Mouse (Mus musculus): ENCODE data around the gene Dennd4a. TPM values are rescaled to one million over a fixed set of nuclear protein-coding genes. Genes with fewer than 3 reads are reported as not detected.
"Not testable (repeated sequence)": the region's sequence is repeated elsewhere in the genome, so short reads cannot be mapped to it uniquely, and the experiment has no call there.

Gene Dennd4a
- polyA plus RNA-seq, 1 experiment from 2014 or later, result 19.7 TPM

DNA sequence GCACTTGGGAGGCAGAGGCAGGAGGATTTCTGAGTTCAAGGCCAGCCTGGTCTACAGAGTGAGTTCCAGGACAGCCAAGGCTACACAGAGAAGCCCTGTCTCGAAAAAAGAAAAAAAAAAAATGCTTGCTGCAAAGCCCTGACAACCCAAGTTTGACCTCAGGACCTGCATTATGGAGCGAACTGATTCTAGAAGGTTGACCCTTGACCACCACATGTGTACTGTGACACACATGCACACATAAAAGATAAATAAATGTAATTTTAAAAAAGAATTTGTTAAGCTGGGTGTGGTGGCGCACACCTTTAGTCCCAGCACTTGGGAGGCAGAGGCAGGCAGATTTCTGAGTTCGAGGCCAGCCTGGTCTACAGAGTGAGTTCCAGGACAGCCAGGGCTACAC is 8.5 kb downstream of the Dennd4a start:
- H3K9ac ChIP-seq (replicated peaks; ENCODE audit: low read depth, low read length); H3K27ac ChIP-seq (ENCODE audit: low read depth, low read length); H3K9me3 ChIP-seq (ENCODE audit: control insufficient read depth, low read length); ATAC-seq (ENCODE audit: low read depth); H3K4me1 ChIP-seq (ENCODE audit: control insufficient read depth, insufficient read depth, low read length); H3K27me3 ChIP-seq (ENCODE audit: control insufficient read depth, insufficient read depth, low read length); H3K4me3 ChIP-seq (ENCODE audit: low read depth, low read length); H3K4me2 ChIP-seq (ENCODE audit: low read depth, low read length); H3K36me3 ChIP-seq (ENCODE audit: control insufficient read depth, insufficient read depth, low read length): not testable (repeated sequence)
- WGBS, result 92% methylated on average over 4 of the region's 4 CpGs

DNA sequence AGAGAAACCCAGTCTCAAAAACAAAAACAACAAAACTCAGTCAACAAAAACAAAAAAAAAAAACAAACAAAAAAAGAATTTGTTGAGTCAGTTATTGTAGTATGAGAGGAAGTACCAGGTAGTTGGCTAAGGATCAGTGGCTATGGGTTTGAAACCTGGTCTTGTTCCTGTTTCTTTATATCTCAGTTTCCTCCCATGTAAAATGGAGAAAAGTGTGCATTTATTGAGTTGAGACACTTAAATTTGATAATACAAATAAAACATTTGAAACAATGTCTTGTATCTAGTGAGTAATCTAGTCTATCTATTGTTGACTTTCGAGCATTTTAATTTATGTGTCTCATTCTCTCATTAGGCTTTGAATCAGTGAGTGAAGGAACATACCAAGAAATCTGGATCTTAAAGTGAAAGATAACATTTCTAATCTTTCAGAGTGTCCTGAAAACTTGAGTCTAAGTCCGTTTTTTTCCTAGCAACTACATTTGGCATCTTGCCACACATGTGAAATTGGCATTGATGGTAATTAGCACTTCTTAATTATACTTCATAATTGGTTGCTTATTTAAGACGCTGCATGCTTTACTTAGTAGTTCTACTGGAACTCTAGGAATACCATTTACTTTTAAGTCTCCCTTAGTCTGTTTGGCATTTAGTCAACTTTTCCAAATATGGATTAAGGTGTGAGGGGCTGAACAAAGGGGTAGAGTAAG is 9.1 kb downstream of the Dennd4a start:
- Histone ChIP-seq H3K4me3 (ENCODE audit: low read depth, low read length) (no peak overlapping the region), H3K9ac (replicated peaks; ENCODE audit: low read depth, low read length) (no peak overlapping the region), H3K4me1 (ENCODE audit: control insufficient read depth, insufficient read depth, low read length) (no peaks in the 10 kb centered on the region), H3K4me2 (ENCODE audit: low read depth, low read length) (no peak overlapping the region), H3K27ac (ENCODE audit: low read depth, low read length) (no peak overlapping the region), H3K36me3 (ENCODE audit: control insufficient read depth, insufficient read depth, low read length) (no peaks in the 10 kb centered on the region), H3K27me3 (ENCODE audit: control insufficient read depth, insufficient read depth, low read length) (no peaks in the 10 kb centered on the region), H3K9me3 (ENCODE audit: control insufficient read depth, low read length) (no peaks in the 10 kb centered on the region)
- no peak for ATAC-seq (ENCODE audit: low read depth)
- 73% methylated on average over 3 of the region's 3 CpGs for WGBS

DNA sequence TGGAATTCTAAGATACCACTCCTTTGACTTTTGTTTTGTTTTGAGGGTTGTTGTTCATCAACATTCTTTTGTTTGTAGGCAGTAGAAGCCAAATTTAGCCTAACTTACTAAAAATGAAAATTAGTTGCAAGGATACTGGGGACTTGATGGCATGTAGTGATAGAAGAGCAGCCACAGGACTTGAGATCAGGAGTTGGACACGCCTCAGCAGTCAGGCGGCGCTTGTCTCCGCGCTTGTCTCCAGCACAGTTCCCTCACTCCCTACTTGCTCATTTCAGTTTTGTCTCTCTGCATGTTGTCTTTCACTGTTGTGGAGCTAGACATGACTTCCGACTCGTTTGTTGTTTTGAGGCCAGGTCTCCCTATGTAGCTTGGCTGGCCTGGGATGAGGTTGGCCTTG is 11.1 kb downstream of the Dennd4a start:
- no peak for ATAC-seq (ENCODE audit: low read depth)
- Histone ChIP-seq H3K27ac (ENCODE audit: low read depth, low read length) (no peak overlapping the region), H3K4me2 (ENCODE audit: low read depth, low read length) (no peak overlapping the region), H3K27me3 (ENCODE audit: control insufficient read depth, insufficient read depth, low read length) (no peaks in the 10 kb centered on the region), H3K9me3 (ENCODE audit: control insufficient read depth, low read length) (no peaks in the 10 kb centered on the region), H3K4me1 (ENCODE audit: control insufficient read depth, insufficient read depth, low read length) (no peaks in the 10 kb centered on the region), H3K4me3 (ENCODE audit: low read depth, low read length) (no peak overlapping the region), H3K36me3 (ENCODE audit: control insufficient read depth, insufficient read depth, low read length) (no peaks in the 10 kb centered on the region), H3K9ac (replicated peaks; ENCODE audit: low read depth, low read length) (no peak overlapping the region)
- WGBS, result 84% methylated on average over 7 of the region's 7 CpGs

GRCm38 (mm10) chr9:64824389-64825008 is 13.4 kb downstream of the Dennd4a start:
- Histone ChIP-seq H3K4me1 (ENCODE audit: control insufficient read depth, insufficient read depth, low read length) (no peaks in the 10 kb centered on the region), H3K36me3 (ENCODE audit: control insufficient read depth, insufficient read depth, low read length) (no peaks in the 10 kb centered on the region), H3K27ac (ENCODE audit: low read depth, low read length) (no peak overlapping the region), H3K9me3 (ENCODE audit: control insufficient read depth, low read length) (no peaks in the 10 kb centered on the region), H3K27me3 (ENCODE audit: control insufficient read depth, insufficient read depth, low read length) (no peaks in the 10 kb centered on the region), H3K9ac (replicated peaks; ENCODE audit: low read depth, low read length) (no peak overlapping the region), H3K4me2 (ENCODE audit: low read depth, low read length) (no peak overlapping the region), H3K4me3 (ENCODE audit: low read depth, low read length) (no peak overlapping the region)
- no peak for ATAC-seq (ENCODE audit: low read depth)
- WGBS, result 83% methylated on average over 5 of the region's 5 CpGs

DNA sequence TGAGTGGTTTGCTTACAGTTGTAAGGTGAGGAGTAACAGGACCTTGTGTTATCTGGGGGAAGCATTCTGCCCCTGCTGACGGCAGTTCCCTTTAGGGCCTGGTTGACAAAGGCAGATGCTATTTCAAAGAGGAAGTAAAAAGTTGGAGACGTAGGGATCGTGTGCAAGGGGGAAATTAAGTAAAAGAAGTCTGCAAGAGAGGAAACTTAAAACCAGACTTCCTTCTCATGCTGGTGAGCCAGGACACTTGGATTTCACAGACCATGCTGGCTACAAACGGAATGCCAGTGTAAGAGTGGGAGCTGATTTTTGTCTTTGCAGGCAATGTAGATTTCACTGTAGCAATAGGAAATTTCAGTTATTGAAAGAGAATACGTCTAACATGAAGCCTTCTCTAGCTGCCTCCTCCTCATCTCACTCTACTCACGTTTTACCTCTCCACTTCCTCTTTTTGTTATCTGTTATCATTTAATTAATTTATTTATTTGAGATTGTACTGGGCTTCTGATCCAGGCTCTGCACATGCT is 19.0 kb downstream of the Dennd4a start:
- WGBS, result 73% methylated on average over 6 of the region's 6 CpGs
- Histone ChIP-seq H3K4me3 (ENCODE audit: low read depth, low read length) (no peak overlapping the region), H3K27ac (ENCODE audit: low read depth, low read length) (no peak overlapping the region), H3K4me2 (ENCODE audit: low read depth, low read length) (no peak overlapping the region), H3K4me1 (ENCODE audit: control insufficient read depth, insufficient read depth, low read length) (no peaks in the 10 kb centered on the region), H3K9me3 (ENCODE audit: control insufficient read depth, low read length) (no peaks in the 10 kb centered on the region), H3K9ac (replicated peaks; ENCODE audit: low read depth, low read length) (no peak overlapping the region), H3K27me3 (ENCODE audit: control insufficient read depth, insufficient read depth, low read length) (no peaks in the 10 kb centered on the region), H3K36me3 (ENCODE audit: control insufficient read depth, insufficient read depth, low read length) (no peaks in the 10 kb centered on the region)
- ATAC-seq (ENCODE audit: low read depth), result no peak

DNA sequence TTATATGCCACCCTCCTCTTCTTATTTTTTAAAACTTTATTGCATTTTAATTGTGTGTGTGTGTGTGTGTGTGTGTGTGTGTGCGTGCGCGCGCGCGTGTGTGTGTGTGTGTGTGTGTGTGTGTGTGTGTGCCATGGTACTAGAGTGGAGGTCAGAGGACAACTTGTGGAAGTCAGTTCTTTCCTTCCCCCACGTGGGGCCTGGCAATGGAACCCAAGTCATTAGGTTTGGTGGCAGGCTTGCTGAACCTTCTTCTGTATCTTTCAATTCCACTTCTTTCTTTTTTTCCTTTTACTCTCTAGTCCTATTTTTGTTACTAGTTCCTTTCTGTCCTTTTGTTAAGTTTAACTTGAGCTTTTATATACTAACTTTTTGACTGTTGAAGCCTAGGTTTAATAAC is 19.5 kb downstream of the Dennd4a start:
- H3K9ac ChIP-seq (replicated peaks; ENCODE audit: low read depth, low read length), result no peak overlapping the region
- H3K4me3 ChIP-seq (ENCODE audit: low read depth, low read length), result no peak overlapping the region
- no peaks in the 10 kb centered on the region for H3K9me3 ChIP-seq (ENCODE audit: control insufficient read depth, low read length)
- H3K36me3 ChIP-seq (ENCODE audit: control insufficient read depth, insufficient read depth, low read length), result no peaks in the 10 kb centered on the region
- 85% methylated on average over 7 of the region's 7 CpGs for WGBS
- H3K27me3 ChIP-seq (ENCODE audit: control insufficient read depth, insufficient read depth, low read length), result no peaks in the 10 kb centered on the region
- no peak overlapping the region for H3K4me2 ChIP-seq (ENCODE audit: low read depth, low read length)
- H3K27ac ChIP-seq (ENCODE audit: low read depth, low read length), result no peak overlapping the region
- no peak for ATAC-seq (ENCODE audit: low read depth)
- H3K4me1 ChIP-seq (ENCODE audit: control insufficient read depth, insufficient read depth, low read length), result no peaks in the 10 kb centered on the region

DNA sequence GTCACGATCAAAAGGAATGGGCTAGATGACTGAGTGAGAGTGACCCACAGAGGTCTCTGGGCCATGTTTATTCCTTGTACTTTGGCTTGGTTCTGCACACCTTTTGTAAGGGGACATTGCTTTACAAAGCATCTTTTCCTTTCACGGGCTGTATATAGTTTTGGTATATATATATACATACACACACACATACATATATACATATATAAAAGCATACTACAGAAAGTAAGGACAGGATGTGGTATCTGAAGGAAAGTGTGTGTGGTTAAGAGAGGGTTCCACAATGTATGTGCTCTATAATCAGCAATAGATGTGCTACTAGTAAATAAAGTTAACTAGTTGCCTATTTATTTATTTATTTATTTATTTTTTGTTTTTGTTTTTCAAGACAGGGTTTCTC is 20.6 kb downstream of the Dennd4a start:
- Histone ChIP-seq H3K27me3 (ENCODE audit: control insufficient read depth, insufficient read depth, low read length) (no peaks in the 10 kb centered on the region), H3K27ac (ENCODE audit: low read depth, low read length) (no peak overlapping the region), H3K9ac (replicated peaks; ENCODE audit: low read depth, low read length) (no peak overlapping the region), H3K4me3 (ENCODE audit: low read depth, low read length) (no peak overlapping the region), H3K36me3 (ENCODE audit: control insufficient read depth, insufficient read depth, low read length) (no peaks in the 10 kb centered on the region), H3K4me1 (ENCODE audit: control insufficient read depth, insufficient read depth, low read length) (no peaks in the 10 kb centered on the region), H3K4me2 (ENCODE audit: low read depth, low read length) (no peak overlapping the region), H3K9me3 (ENCODE audit: control insufficient read depth, low read length) (no peaks in the 10 kb centered on the region)
- WGBS, result 96% methylated on average over 2 of the region's 2 CpGs
- ATAC-seq (ENCODE audit: low read depth), result no peak

DNA sequence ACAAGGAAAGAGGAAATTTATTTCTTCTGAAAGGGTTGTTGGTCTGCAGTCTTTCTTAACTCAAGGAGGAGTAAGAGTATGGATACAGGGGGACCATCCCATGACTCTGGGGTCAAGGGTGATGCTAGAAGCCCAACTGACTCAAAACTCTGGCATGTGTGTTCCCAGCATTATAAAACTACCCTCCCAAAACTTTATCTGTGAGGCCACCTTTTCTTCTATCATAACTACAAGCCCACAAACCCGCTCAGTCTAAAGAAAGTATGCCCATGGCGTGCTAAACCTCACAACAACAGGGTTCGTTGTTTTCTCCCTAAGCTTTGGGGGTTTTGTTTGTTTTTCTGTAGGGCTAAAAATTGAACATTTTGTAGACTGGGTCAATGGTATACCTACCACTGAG is 23.3 kb downstream of the Dennd4a start:
- H3K9ac ChIP-seq (replicated peaks; ENCODE audit: low read depth, low read length), result no peak overlapping the region
- H3K4me2 ChIP-seq (ENCODE audit: low read depth, low read length), result no peak overlapping the region
- no peaks in the 10 kb centered on the region for H3K9me3 ChIP-seq (ENCODE audit: control insufficient read depth, low read length)
- 98% methylated on average over 3 of the region's 3 CpGs for WGBS
- H3K4me3 ChIP-seq (ENCODE audit: low read depth, low read length), result no peak overlapping the region
- H3K36me3 ChIP-seq (ENCODE audit: control insufficient read depth, insufficient read depth, low read length), result no peaks in the 10 kb centered on the region
- H3K4me1 ChIP-seq (ENCODE audit: control insufficient read depth, insufficient read depth, low read length), result no peaks in the 10 kb centered on the region
- H3K27ac ChIP-seq (ENCODE audit: low read depth, low read length), result no peak overlapping the region
- no peaks in the 10 kb centered on the region for H3K27me3 ChIP-seq (ENCODE audit: control insufficient read depth, insufficient read depth, low read length)
- ATAC-seq (ENCODE audit: low read depth), result no peak

DNA sequence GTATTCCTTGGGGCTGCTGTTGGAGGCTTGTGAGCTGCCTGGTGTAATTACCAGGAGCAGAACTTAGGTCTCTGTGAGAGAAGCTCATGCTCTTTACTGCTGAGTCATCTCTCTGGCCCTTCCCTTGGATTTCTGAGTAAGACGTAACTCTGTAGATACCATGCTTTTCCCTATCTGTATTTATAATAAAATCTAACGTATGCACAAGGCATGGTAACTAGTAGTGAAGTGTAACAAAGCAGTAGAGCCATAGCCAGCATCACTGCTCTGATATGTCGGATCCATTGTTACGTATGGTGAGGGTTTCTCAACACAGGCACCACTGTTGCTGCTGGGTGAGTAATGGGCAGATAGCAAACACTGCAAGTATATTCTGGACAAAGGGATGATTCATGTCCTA is 34.2 kb downstream of the Dennd4a start:
- WGBS, result 86% methylated on average over 4 of the region's 4 CpGs

More for the DNA sequence above, 34.2 kb downstream of the Dennd4a start:
- H3K27me3 ChIP-seq (ENCODE audit: control insufficient read depth, insufficient read depth, low read length), result no peaks in the 10 kb centered on the region
- no peak overlapping the region for H3K4me3 ChIP-seq (ENCODE audit: low read depth, low read length)
- H3K27ac ChIP-seq (ENCODE audit: low read depth, low read length), result no peak overlapping the region
- no peak for ATAC-seq (ENCODE audit: low read depth)
- no peak overlapping the region for H3K9ac ChIP-seq (replicated peaks; ENCODE audit: low read depth, low read length)
- no peak overlapping the region for H3K4me2 ChIP-seq (ENCODE audit: low read depth, low read length)
- no peaks in the 10 kb centered on the region; the same call in 1 of the 2 replicates for H3K36me3 ChIP-seq (ENCODE audit: control insufficient read depth, insufficient read depth, low read length)
- H3K9me3 ChIP-seq (ENCODE audit: control insufficient read depth, low read length), result no peaks in the 10 kb centered on the region
- H3K4me1 ChIP-seq (ENCODE audit: control insufficient read depth, insufficient read depth, low read length), result no peaks in the 10 kb centered on the region

Data from neural tube, embryonic 14.5 days (tissue).